Mouse (Mus musculus) c-Kit-negative CD71-positive TER-119-positive erythroid progenitor cells, embryonic 14.5 days (primary cell): ENCODE data around the gene Pxylp1.

Source experiments
- DNase-seq: peaks from one replicate; pipeline ENCODE4 v3.0.0-alpha.2; 2013; ENCODE audit warnings: low read depth, low spot score

Gene Pxylp1

GRCm38 (mm10) chr9:96824026-96824425, 68.4 kb downstream of the Pxylp1 start:
- no peak for DNase-seq

GRCm38 (mm10) chr9:96823541-96823940, 68.9 kb downstream of the Pxylp1 start:
- no peak for DNase-seq

GRCm38 (mm10) chr9:96823005-96823404, 69.5 kb downstream of the Pxylp1 start:
- DNase-seq: no peak

- DNase-seq: no peak
These were observed 73.5 kb downstream of the Pxylp1 start for GRCm38 (mm10) chr9:96818822-96819481.

- peak; percentile 21 for DNase-seq
These were observed 74.2 kb downstream of the Pxylp1 start for GRCm38 (mm10) chr9:96818128-96818821.

GRCm38 (mm10) chr9:96811996-96812395, 80.5 kb downstream of the Pxylp1 start:
- DNase-seq: no peak

- DNase-seq: no peak
These were observed 92.2 kb downstream of the Pxylp1 start for GRCm38 (mm10) chr9:96800131-96800825.

GRCm38 (mm10) chr9:96797311-96797710, 95.2 kb downstream of the Pxylp1 start:
- no peak for DNase-seq

- no peak for DNase-seq
These were observed 97.0 kb downstream of the Pxylp1 start for GRCm38 (mm10) chr9:96795399-96795928.

- DNase-seq: no peak
These were observed 97.9 kb downstream of the Pxylp1 start for GRCm38 (mm10) chr9:96794601-96795000.

GRCm38 (mm10) chr9:96792543-96792942, 99.9 kb downstream of the Pxylp1 start:
- DNase-seq: no peak

GRCm38 (mm10) chr9:96790389-96791007, 102.0 kb downstream of the Pxylp1 start:
- DNase-seq: no peak

GRCm38 (mm10) chr9:96789906-96790305, 102.6 kb downstream of the Pxylp1 start:
- DNase-seq: no peak

- no peak for DNase-seq
These were observed 104.7 kb downstream of the Pxylp1 start for GRCm38 (mm10) chr9:96787797-96788196.

GRCm38 (mm10) chr9:96785871-96786342, 106.6 kb downstream of the Pxylp1 start:
- no peak for DNase-seq

GRCm38 (mm10) chr9:96785187-96785586, 107.3 kb downstream of the Pxylp1 start:
- no peak for DNase-seq

- no peak for DNase-seq
These were observed 108.8 kb downstream of the Pxylp1 start for GRCm38 (mm10) chr9:96783667-96784066.

GRCm38 (mm10) chr9:96783258-96783657, 109.2 kb downstream of the Pxylp1 start:
- DNase-seq: no peak

GRCm38 (mm10) chr9:96782062-96782461, 110.4 kb downstream of the Pxylp1 start:
- DNase-seq: no peak
